Mouse (Mus musculus): ENCODE data around the gene Dnah14.

DNA sequence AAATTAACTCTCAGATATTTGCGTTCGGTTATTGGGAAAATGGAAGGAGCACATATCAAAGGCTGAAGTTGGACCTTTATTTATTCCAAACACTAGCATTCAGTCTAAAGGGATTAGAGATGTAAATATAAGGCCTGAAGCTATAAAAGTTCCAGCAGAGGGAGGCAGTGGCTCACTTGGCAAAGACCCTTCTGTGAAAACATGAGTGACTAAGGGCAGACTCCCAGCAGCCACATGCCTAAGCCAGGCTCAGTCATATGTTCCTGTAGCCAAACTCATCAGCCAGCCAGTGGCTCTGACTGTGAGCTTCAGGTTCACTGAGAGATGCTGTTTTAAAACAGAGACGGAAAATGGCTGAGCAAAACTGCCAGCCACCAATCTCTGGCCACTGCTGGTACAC, 195.5 kb downstream of the Dnah14 start:
- TF ChIP-seq CTCF (conservative IDR thresholded peaks at IDR 0.05; ENCODE audit: low read length) (no peak), NANOG (IDR thresholded peaks at IDR 0.05; ENCODE audit: borderline replicate concordance, low read length) (no peak)

Measured in E14TG2a.4 (cell line).